Mouse (Mus musculus) lung, adult 18-20 months (tissue): Measurements from ENCODE around the gene Tbc1d32.

ENCODE experiments used
- DNase-seq, 2 experiments: peaks; one replicate each; pipeline ENCODE4 v3.0.0; 2022; ENCODE audit warnings: mixed read lengths in 2 of 2

Tbc1d32 gene

GRCm38 (mm10) chr10:56106333-56106995, 122.0 kb downstream of the Tbc1d32 start, which contains the start of gene Msl3l2:
TSS of gene Msl3l2 (plus strand) at chr10:56106917.
- peak; percentile 92 to 95 for DNase-seq

- peak; percentile 65 to 70 for DNase-seq
Observed at GRCm38 (mm10) chr10:56099641-56100310, 128.7 kb downstream of the Tbc1d32 start.

- DNase-seq = no peak
Observed at GRCm38 (mm10) chr10:56099126-56099525, 129.4 kb downstream of the Tbc1d32 start.

DNA sequence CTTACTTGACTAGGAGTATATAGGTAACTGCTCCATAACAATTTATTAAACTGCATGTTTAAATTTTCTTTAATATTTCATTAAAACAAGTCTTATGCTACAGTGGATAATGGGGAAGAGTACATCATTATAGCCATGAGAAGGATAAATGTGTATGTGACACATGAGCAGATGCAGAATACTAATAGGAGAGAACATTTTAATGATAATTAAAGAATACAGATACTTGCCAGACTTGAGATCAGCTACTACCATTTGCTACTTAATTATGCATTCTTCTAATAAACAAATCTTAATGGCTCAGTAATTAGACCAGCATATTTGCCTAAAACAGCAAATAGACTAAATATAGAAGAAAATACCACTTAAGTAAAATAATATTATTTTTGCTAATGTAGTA, 131.7 kb downstream of the Tbc1d32 start:
- no peak for DNase-seq

DNA sequence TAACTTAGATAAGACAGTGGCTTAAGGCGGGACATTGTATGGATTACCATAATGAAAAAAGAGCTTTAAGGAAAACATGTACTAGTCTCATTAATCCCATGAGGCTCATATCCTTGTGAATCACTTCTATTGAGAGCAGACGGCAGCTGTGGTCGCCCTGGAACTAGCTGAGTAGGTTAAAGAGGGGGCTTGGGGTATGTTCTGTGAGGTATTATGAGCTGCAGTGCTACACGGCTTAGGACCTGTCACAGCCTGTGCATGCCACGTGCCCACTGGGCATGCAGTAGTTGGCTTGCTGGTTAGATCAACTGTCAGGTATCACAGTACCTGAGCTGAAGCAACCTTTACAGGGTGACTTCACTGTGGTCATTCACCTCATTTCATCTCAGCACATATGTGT, 133.9 kb downstream of the Tbc1d32 start:
- DNase-seq = no peak

GRCm38 (mm10) chr10:56089714-56090113, 138.8 kb downstream of the Tbc1d32 start:
- DNase-seq = no peak

GRCm38 (mm10) chr10:56062746-56063145, 165.7 kb downstream of the Tbc1d32 start:
- no peak for DNase-seq

- DNase-seq = no peak
Observed at GRCm38 (mm10) chr10:56061238-56061830, 167.2 kb downstream of the Tbc1d32 start.

DNA sequence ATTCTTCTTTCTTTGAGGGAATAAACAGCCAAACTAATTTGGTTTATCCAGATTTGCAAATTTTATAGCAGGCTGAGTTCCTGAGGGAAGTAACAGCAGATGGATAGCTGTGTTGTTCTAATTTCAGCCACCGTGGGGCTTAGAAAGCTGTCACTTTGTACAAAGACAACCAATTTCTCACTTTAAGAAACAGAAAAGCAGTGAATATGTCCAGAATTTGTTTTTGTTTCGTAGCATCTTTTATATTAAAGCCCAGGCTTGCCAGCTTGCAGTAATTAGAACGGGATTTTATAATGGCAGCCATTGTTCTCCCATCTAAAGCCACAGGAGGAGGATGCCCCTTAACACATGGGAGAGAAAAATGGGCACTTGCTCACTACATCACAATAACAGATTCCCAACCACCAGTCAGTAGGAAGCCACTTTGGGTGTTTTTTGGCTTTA, 169.5 kb downstream of the Tbc1d32 start:
- DNase-seq = no peak

DNA sequence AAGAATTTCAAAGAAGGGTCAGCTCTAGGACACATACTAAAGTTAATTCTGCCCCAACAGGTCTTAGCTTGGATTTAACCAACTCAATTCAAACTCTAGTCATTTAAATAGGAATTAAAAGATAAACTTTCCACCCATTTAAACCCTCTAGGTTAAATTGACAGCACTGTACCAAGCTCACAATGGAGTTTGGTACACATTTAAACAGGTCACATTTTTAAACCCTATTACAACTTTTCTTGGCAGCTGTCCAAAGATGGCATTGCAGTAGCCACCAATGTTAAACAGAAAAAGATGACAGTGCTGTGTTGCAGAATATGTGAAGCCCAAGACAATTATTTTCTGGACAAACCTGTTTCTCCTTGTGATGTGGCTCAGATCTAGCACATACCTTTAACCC, 203.1 kb downstream of the Tbc1d32 start:
- no peak for DNase-seq

DNA sequence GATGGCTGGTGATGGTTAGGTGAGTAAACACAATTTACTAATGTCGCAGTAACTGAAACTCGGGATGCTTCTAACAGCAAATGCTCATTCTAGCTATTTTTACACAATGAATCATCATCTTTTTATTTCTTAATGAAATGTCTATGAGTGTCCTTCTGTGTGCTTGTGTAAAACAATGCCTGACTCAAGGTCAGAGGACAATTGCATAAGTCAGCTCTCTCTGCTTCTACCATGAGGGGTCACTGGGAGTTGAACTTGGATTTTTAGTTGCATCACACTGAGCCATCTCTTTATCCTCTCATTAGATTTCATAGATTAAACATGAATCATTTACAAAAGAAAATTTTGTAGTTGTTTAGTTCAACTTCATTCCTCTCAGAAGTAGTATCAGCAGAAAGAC, 203.9 kb downstream of the Tbc1d32 start:
- DNase-seq = no peak

- peak in 1 of 2 experiments; percentile 10 for DNase-seq
Observed at GRCm38 (mm10) chr10:55979898-55980521, 248.5 kb downstream of the Tbc1d32 start.

GRCm38 (mm10) chr10:55978001-55978400, 250.5 kb downstream of the Tbc1d32 start:
- no peak for DNase-seq
